Mouse (Mus musculus): ENCODE measurements at regions not wholly inside any gene's neighbourhood (a gene's known extent, or its start where the extent isn't known, plus 50 kb on each side); places are given as distances from the start of the nearest gene placed in this dataset.

DNA sequence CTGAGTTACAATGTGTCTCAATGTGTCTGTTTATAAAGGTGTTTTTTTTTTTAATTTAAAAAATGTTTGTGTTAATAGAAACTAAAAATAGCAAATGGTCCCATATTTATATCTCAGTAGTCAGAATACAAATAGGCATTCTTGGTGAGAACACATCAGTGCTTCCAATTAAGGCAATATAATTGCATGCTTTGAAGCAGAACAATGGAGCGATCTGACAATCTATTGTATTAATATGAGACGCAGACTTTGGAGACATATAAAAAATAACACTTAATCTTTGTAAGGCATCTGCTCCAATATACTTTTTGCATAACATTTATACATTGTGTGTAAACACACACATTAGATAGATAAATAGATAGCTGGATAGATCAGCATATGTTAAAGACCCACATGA is 439.6 kb downstream of the Adgrl2 start:
- Histone ChIP-seq H3K4me3 (no peak overlapping the region), H3K4me1 (no peaks in the 10 kb centered on the region), H3K4me2 (no peak overlapping the region), H3K27ac (no peak overlapping the region), H3K9ac (no peak overlapping the region), H3K27me3 (no peaks in the 10 kb centered on the region), H3K36me3 (no peaks in the 10 kb centered on the region), H3K9me3 (no peaks in the 10 kb centered on the region)
- 95% methylated on average over 2 of the region's 2 CpGs for WGBS
- ATAC-seq (ENCODE audit: insufficient number of reproducible peaks, insufficient read depth, low FRiP score, low TSS enrichment, low read depth) = no peak

DNA sequence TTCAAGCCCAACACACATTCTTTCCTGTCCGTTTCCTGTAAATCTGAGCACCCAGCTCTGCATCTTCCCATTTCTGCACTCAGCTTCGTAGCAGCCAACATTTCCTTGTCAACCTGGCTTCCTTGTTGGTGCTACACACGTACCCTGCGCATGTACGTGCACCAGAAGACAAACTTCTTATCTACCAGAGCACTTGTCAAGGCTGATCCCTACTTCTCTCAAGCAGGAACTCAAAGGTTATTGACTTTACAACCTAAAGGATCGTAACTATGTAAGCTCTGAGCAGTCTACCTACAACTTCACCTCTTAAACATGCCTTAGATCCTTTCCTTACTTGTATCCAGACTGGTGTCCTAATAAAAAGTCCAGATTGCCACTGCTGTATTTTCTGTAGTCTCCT is 445.4 kb downstream of the Adgrl2 start:
- Histone ChIP-seq H3K4me3 (no peak overlapping the region), H3K36me3 (no peaks in the 10 kb centered on the region), H3K9ac (no peak overlapping the region), H3K4me2 (no peak overlapping the region), H3K27ac (no peak overlapping the region), H3K4me1 (no peaks in the 10 kb centered on the region), H3K9me3 (no peaks in the 10 kb centered on the region), H3K27me3 (no peaks in the 10 kb centered on the region)
- ATAC-seq (ENCODE audit: insufficient number of reproducible peaks, insufficient read depth, low FRiP score, low TSS enrichment, low read depth) = no peak
- 89% methylated on average over 6 of the region's 6 CpGs for WGBS

DNA sequence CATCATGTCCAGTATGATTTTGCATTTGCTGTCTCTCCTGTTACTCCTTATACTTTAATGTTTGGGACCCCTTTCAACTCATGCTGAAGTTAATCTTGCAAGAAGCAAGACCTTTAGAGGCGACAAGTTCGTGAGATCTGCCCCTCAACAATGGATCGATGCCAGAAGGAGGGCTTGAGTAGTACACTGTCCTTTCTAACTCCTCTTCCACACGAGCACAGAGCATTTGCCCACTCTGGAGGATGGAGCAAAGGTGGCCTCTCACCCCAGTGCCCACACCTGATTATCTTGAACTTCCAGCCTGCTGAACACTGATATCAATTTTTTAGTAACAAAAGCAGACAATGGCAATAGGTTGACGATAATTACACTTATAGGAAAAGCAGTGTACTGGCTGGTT is 448.1 kb downstream of the Adgrl2 start:
- no peak overlapping the region for H3K4me2 ChIP-seq
- no peaks in the 10 kb centered on the region for H3K9me3 ChIP-seq
- ATAC-seq (ENCODE audit: insufficient number of reproducible peaks, insufficient read depth, low FRiP score, low TSS enrichment, low read depth) = no peak
- H3K4me3 ChIP-seq = no peak overlapping the region
- H3K4me1 ChIP-seq = no peaks in the 10 kb centered on the region
- H3K36me3 ChIP-seq = no peaks in the 10 kb centered on the region
- no peaks in the 10 kb centered on the region for H3K27me3 ChIP-seq
- no peak overlapping the region for H3K27ac ChIP-seq
- no peak overlapping the region for H3K9ac ChIP-seq
- WGBS = 89% methylated on average over 5 of the region's 5 CpGs

DNA sequence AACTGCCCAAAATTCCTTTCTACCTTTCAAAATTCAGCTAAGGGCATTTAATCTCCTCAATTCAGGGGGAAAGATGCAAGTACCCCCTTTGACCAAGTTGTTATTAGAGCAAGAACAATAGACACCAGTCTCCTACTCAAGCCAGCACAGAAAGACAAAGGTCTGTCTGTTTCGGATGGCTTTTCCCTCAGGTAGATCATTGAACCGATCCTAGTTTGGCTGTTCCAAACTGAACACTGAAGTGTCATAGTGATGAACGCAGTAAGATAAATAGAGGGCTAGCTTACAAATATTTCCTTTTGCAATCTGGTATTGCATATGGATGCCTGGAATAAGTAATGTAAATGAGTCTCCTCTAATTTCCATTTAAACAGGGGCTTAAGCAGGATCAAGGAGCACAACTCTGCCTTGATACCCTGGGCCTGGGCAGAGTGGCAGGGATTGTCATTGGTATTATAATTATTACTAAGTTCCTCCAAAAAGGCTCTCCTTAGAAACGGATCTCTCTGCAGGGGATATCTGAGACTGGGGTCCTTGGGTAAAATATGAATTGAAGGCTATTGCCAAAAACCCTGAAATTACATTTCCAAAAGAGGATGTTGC is 452.6 kb downstream of the Adgrl2 start:
- no peak overlapping the region for H3K9ac ChIP-seq
- H3K36me3 ChIP-seq = no peaks in the 10 kb centered on the region
- H3K9me3 ChIP-seq = no peaks in the 10 kb centered on the region
- H3K4me2 ChIP-seq = no peak overlapping the region
- no peak overlapping the region for H3K4me3 ChIP-seq
- WGBS = 42% methylated on average over 4 of the region's 4 CpGs
- H3K27ac ChIP-seq = no peak overlapping the region
- no peak for ATAC-seq (ENCODE audit: insufficient number of reproducible peaks, insufficient read depth, low FRiP score, low TSS enrichment, low read depth)
- H3K4me1 ChIP-seq = no peaks in the 10 kb centered on the region
- no peaks in the 10 kb centered on the region for H3K27me3 ChIP-seq

DNA sequence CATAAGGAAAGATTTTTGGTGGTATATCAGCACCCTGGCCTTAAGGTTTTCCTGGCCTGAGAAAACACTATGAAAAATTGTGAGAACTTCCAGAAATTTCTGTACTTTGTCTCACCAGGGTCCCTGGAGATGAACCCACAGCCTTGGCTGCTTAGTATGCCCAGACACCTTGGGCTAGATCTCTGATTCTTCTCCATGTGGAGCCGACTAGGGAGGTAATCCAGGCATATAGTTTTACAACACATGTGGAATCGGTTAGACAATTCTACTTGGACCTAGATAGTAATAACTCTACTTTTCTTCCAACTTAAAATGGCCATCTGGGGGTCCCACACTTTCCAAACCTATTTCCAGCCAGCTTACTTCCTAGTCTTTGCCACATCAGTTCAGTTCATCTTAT is 460.5 kb downstream of the Adgrl2 start:
- Histone ChIP-seq H3K27me3 (no peaks in the 10 kb centered on the region), H3K4me1 (no peaks in the 10 kb centered on the region), H3K9me3 (no peaks in the 10 kb centered on the region), H3K4me2 (no peak overlapping the region), H3K4me3 (no peak overlapping the region), H3K36me3 (no peaks in the 10 kb centered on the region), H3K9ac (no peak overlapping the region), H3K27ac (no peak overlapping the region)
- ATAC-seq (ENCODE audit: insufficient number of reproducible peaks, insufficient read depth, low FRiP score, low TSS enrichment, low read depth) = no peak
- 50% methylated on average over 2 of the region's 2 CpGs for WGBS

DNA sequence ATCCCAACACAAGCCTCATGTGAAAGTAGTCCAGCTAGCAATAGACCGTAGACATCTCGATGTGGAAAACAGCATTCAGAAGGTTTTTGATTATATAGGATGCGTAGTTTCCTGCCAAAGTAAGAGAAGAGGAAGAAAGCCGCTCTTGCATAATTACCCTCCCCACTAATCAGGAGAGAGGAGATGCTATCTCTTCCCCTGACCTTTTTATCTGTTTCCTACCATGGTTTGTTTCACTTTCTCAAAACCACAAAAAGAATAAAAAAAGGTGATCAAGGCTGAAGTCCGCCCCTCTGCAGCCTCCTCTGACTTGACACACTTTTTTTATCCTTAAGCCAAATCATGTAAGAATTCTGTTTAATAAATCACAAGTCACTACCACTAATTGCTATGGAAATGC is 480.0 kb downstream of the Adgrl2 start:
- Histone ChIP-seq H3K9ac (no peak overlapping the region), H3K9me3 (no peaks in the 10 kb centered on the region), H3K4me3 (no peak overlapping the region), H3K36me3 (no peaks in the 10 kb centered on the region), H3K4me1 (no peaks in the 10 kb centered on the region), H3K27me3 (no peaks in the 10 kb centered on the region), H3K4me2 (no peak overlapping the region), H3K27ac (no peak overlapping the region)
- ATAC-seq (ENCODE audit: insufficient number of reproducible peaks, insufficient read depth, low FRiP score, low TSS enrichment, low read depth) = no peak
- WGBS = 56% methylated on average over 5 of the region's 5 CpGs

DNA sequence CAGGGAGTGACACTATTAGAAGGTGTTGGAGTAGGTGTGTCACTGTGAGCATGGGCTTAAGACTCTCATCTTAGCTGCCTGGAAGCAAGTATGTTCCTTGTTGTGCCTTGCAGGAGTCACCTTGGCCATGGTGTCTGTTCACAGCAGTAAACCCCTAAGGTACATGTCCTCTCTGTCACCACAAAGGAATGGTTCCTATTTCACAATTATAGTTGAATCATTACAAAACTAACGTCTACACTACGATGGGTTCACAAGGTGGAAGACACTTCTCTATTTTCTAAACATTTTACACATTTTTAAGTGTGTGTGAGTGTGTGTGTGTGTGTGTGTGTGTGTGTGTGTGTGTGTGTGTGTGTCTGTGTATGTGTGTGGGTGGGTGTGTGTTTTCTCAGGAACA is 485.4 kb downstream of the Adgrl2 start:
- no peaks in the 10 kb centered on the region for H3K27me3 ChIP-seq
- 73% methylated on average over 2 of the region's 2 CpGs for WGBS
- no peaks in the 10 kb centered on the region for H3K36me3 ChIP-seq
- no peak overlapping the region for H3K4me2 ChIP-seq
- no peaks in the 10 kb centered on the region for H3K4me1 ChIP-seq
- H3K4me3 ChIP-seq = no peak overlapping the region
- H3K27ac ChIP-seq = no peak overlapping the region
- no peak overlapping the region for H3K9ac ChIP-seq
- ATAC-seq (ENCODE audit: insufficient number of reproducible peaks, insufficient read depth, low FRiP score, low TSS enrichment, low read depth) = no peak
- H3K9me3 ChIP-seq = no peaks in the 10 kb centered on the region

DNA sequence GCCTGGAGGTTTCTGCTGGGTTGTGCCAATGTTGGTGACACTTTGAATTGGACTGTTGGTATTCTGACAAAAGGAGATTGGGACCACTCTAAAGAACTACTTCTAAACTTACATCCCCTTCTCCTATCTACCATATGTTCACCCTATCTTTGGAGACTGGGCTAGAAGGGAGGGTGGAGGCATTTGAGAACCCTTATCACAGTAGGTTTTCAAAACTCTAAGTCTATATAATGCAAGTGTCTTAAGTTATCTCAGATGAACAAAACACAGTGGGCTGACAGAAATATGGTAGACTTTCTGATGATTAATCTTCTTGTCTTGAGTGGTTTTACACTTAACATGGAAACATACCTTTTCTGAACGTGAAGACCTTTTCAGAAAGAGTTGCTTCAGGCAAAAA is 486.9 kb downstream of the Adgrl2 start:
- WGBS = 61% methylated on average over 1 of the region's 1 CpGs
- no peaks in the 10 kb centered on the region for H3K4me1 ChIP-seq

DNA sequence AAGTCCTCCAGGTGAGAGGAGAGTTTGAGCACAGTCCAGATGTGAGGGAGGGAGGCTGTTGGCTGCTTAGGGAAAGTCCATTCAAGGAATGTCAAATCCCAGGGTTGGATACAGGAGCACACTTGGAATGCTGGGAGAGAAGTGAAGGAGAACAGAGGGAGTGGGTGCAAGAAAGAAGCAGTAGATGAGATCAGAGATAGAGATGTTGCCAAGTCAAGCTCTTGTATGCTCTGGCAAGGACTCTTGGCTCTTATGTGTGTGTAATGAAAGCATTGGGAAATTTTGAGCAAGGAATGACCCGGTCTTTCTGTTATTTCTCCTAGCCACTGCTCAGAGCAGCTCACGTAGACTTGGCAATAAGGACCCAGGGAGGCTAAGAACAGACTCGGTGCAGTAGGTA is 488.6 kb downstream of the Adgrl2 start:
- ATAC-seq (ENCODE audit: insufficient number of reproducible peaks, insufficient read depth, low FRiP score, low TSS enrichment, low read depth) = no peak
- Histone ChIP-seq H3K36me3 (no peaks in the 10 kb centered on the region), H3K4me3 (no peak overlapping the region), H3K4me2 (no peak overlapping the region), H3K9me3 (no peaks in the 10 kb centered on the region; the same call in 1 of the 2 replicates), H3K9ac (no peak overlapping the region), H3K4me1 (peaks cover 5% of the 10 kb centered on the region; the same call in 1 of the 2 replicates), H3K27me3 (no peaks in the 10 kb centered on the region), H3K27ac (no peak overlapping the region)
- 86% methylated on average over 3 of the region's 3 CpGs for WGBS

More for the DNA sequence above, 486.9 kb downstream of the Adgrl2 start:
- no peaks in the 10 kb centered on the region for H3K36me3 ChIP-seq
- no peak overlapping the region for H3K27ac ChIP-seq
- no peak overlapping the region for H3K4me2 ChIP-seq
- ATAC-seq (ENCODE audit: insufficient number of reproducible peaks, insufficient read depth, low FRiP score, low TSS enrichment, low read depth) = no peak
- no peak overlapping the region for H3K9ac ChIP-seq
- no peaks in the 10 kb centered on the region for H3K27me3 ChIP-seq
- no peaks in the 10 kb centered on the region; the same call in 1 of the 2 replicates for H3K9me3 ChIP-seq
- no peak overlapping the region for H3K4me3 ChIP-seq

DNA sequence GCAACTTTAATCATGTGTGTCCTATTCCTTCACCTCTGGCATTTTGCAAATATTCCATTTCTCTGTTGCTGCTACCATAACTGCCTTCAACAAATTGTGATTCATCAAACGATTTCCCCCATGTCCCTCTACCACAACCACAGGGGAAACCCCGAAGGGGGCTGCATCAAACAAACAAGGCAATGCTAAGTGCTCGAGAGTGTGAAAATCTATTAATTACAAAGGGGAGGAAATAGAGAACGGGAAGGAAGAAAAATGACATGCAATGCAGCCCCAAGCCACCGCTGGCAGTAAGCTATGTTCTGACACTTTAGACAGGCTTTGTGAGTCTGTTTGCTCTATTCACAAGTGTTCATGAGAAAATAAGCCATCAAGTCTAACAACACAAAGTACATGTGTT is 493.7 kb downstream of the Adgrl2 start:
- H3K4me3 ChIP-seq = no peak overlapping the region
- 69% methylated on average over 5 of the region's 5 CpGs for WGBS

DNA sequence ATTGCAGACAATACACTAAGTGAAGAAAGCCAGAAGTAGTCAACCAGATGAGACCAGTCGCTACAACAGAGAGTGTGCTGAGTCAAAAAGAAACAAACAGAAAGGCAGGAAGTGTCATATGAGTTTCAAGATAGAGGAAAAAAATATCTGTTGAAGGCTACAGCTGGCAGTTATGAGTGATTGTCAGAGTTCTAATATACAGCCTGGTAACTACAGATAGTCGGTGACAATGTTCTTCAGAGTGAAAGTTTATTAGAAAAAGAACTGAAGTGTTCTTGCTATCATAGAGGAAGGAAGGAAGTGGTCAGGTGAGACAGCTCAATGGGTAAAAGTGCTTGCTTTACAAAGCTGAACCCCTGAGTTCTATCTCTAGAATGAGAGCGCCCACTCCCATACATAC is 499.1 kb downstream of the Adgrl2 start:
- Histone ChIP-seq H3K9me3 (no peaks in the 10 kb centered on the region), H3K36me3 (no peaks in the 10 kb centered on the region), H3K4me2 (no peak overlapping the region), H3K27ac (no peak overlapping the region), H3K9ac (no peak overlapping the region), H3K27me3 (no peaks in the 10 kb centered on the region), H3K4me3 (no peak overlapping the region), H3K4me1 (no peaks in the 10 kb centered on the region)
- 83% methylated on average over 3 of the region's 3 CpGs for WGBS
- no peak for ATAC-seq (ENCODE audit: insufficient number of reproducible peaks, insufficient read depth, low FRiP score, low TSS enrichment, low read depth)

More for the DNA sequence above, 493.7 kb downstream of the Adgrl2 start:
- H3K27me3 ChIP-seq = no peaks in the 10 kb centered on the region
- H3K9ac ChIP-seq = no peak overlapping the region
- H3K4me2 ChIP-seq = no peak overlapping the region
- no peak overlapping the region for H3K27ac ChIP-seq
- H3K9me3 ChIP-seq = no peaks in the 10 kb centered on the region; the same call in 1 of the 2 replicates
- H3K36me3 ChIP-seq = no peaks in the 10 kb centered on the region
- no peak for ATAC-seq (ENCODE audit: insufficient number of reproducible peaks, insufficient read depth, low FRiP score, low TSS enrichment, low read depth)
- H3K4me1 ChIP-seq = peaks cover 5% of the 10 kb centered on the region; the same call in 1 of the 2 replicates

DNA sequence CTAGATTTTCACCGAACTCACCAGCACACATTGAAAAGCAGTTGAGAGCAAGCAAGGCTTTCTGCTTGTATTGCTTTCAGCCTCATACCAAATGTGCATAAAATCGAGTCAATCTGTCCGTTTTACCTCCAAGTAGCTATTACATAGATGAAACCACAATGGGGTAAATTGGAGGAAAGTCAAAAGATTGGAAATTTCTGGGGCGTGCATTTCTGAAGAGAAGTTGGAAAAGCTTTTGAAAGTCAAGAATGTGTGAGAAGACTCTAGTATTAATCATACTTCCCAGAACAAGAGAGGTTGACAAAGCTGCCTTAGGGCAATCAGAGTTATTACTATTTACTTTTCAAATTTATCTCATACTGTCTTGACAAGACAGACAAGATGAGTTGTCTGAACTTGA is 501.2 kb downstream of the Adgrl2 start:
- H3K9ac ChIP-seq = no peak overlapping the region

More for the DNA sequence above, 501.2 kb downstream of the Adgrl2 start:
- H3K36me3 ChIP-seq = no peaks in the 10 kb centered on the region
- H3K27ac ChIP-seq = no peak overlapping the region
- no peak overlapping the region for H3K4me2 ChIP-seq
- 38% methylated on average over 4 of the region's 4 CpGs for WGBS
- ATAC-seq (ENCODE audit: insufficient number of reproducible peaks, insufficient read depth, low FRiP score, low TSS enrichment, low read depth) = no peak
- H3K4me1 ChIP-seq = no peaks in the 10 kb centered on the region
- H3K9me3 ChIP-seq = no peaks in the 10 kb centered on the region
- no peaks in the 10 kb centered on the region for H3K27me3 ChIP-seq
- H3K4me3 ChIP-seq = no peak overlapping the region
